Mouse (Mus musculus) spleen, postnatal 36 days (tissue): ENCODE measurements around the gene Gm4756.
"Not testable (repeated sequence)": the region's sequence is repeated elsewhere in the genome, so short reads cannot be mapped to it uniquely, and the experiment has no call there.

Experiments
- DNase-seq, 2 experiments: peaks; one replicate each; pipeline ENCODE4 v3.0.0; 2022; ENCODE audit warnings: low spot score in 2 of 2, mixed read lengths in 1 of 2

Gm4756 gene

DNA sequence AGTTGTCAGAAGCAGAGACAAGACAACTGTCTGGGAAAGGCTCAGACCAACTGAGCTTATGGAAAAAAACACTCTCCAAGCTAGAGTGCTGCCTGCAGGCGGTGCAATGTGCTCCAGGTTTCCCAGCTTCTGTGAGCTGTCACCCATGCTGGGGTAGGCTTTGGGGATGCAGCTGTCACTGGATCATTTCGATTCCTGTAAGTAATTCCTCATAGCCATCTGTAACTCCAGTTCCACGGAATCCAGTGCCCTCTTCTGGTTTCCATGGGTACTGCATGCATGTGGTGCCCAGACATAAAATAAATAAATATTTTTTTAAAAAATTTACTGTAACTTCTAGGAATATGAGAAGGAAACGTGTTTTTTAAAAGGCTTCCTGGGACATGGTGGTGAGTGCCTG is 5.2 kb upstream of the Gm4756 start:
- peak in 1 of 2 experiments; percentile 13 for DNase-seq

DNA sequence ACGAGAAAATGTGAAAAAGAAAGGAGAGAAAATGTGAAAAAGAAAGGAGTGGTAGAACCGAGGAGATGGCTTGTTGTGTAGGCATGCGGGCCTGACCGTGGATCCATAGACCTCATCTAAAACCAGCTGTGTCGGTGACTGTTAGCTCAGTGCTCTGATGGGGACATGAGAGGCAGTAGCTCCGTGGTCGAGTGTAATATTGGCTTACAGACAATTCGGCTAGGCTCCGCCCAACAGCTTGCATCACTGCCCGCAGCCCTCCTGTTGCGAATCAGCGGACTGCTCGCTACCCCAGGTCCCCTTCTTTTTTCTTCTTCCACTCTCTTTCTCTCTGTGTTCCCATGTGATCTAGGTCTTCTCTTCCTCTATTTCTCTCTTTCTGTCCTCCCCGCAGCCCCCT is 540 bp downstream of the Gm4756 start:
- DNase-seq = no peak

DNA sequence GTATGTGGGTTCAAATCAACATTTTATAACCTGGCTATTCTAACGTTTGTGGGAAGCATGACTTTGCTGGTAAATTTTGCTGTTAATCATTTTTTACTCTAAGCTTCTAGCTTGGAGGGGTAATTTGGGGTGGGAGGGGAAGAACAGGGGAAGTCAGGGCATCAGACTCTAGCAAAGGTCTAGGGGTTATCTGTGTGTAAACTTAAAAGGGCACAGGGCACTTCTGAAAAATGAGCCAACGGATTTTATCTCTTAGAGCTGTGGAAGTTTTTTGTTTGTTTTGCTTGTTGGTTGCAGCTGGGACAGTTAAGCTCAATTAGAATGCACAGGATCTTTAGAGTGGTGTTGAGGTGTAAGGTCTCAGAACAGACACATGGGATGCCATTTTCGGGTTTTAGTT is 11.4 kb downstream of the Gm4756 start:
- no peak for DNase-seq

DNA sequence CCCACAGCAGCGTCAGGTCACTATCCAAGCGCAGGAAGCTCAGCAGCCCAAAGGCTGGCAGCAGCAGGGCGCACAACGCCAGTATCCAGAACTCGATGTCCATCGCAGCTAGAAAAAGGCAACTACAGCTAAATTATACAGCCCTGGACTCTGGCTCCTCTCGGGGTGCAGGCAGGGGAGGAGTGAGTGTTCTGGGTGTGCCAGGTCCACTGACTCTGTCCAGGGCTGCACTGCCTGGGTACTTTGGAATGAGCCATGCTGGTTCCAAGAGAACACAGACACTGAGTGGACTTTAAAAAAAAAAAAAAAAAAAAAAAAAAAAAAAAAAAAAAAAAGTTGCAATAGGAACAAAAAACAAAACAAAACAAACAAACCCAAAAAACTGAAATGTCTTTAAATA is 20.7 kb downstream of the Gm4756 start:
- no peak for DNase-seq

DNA sequence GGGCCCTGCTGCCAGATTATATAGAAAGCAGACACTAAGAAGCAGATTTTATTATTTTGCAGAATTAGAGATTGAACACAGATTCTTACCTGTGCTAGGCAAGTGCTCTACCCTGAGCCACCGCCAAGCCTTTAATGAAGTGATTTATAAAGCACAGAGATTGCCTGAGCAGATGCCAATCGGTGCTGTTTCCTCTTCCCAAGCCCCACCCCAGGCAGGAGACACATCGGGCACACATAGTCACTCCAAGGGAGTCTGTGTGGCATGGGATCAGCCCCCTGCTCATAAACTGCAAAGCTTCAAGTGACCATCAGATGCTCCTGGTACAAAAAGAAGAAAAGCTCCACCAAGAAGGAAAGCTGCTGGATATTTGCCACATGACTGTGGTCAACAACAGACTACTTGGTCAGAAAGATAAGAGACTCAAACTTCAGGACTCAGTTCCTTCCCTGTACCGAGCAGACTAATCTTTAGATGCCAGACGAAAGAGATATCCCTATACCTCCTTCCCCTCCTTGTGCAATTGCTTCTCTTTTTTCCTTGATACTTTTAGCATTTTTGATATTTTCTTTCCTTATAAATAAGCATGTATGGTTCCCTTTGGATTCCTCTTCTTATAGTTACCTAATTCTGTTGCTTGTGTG is 26.5 kb downstream of the Gm4756 start:
- DNase-seq = no peak

DNA sequence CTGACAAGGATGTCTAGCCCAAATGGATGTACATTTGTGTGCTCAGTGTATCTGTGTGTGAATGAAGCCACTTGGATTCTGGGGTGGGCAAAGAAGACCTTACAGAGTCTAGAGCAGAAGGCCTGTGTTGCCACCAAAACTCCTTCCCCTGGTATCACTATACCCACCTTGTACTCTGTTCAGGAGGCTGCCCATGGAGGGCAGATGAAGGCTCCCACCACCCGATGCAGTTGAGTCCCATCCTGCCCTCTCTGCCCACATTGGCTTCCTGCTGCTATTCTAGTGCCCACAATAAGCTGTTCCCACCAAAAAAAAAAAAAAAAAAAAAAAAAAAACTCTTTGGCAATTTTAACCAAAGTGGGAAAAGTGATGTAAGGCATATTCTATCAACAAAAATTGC is 28.0 kb downstream of the Gm4756 start:
- DNase-seq = no peak

DNA sequence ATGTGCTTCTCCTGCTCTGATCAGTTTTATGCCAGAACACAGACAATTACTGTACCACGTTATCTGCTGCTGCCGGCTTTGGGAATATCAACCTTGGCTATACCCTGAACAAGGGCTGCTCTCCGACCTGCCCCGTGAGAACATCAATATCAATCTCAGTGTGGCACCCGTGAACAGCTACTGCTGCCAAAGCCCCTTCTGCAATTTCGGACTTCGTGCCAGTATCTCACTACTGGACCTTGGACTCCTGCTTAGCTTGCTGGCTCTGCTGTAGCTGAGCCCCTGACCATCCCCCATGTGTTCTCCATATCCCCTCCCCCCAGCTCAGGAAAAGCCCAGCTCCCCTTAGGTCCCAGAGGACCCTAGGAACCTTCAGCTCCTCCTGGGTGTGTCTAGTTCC is 28.6 kb downstream of the Gm4756 start:
- DNase-seq = no peak

DNA sequence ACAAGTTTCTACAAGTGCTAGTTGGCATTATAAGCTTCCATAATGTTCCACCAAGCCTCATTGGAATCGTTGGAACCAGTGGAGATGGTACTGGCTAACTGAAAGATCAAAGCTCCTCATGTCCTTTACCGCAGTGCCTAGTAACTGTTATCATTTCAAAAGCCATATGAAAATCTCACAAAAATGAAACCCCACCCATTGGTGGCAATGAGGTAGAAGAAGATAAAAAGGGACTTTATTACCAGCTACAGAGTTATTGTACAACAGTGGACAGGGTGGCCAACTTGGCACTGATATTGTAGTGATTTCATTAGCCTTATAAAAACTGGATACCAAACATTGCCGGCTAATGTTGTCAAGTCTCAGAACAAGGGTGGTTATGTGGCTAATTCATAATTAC is 37.4 kb downstream of the Gm4756 start:
- DNase-seq = no peak

DNA sequence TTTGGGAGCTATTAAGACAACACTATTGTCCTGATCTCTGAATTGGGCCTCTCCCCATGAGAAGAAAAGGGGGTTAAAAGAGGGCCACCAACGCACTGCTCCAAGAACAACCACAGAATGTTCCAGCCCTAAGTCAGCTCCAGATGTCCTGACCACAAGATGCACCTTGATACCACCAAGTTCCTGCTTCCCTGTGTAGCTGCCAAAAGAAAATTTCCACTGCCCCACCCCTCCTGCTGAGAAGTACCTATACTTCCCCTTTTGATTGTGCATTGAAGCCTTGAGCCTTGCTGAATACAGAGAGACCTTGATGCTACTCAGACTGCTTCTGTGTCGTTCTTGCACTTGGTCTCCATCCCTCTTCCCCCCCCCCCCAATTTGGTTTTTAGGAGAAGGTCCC is 50.7 kb downstream of the Gm4756 start:
- not testable (repeated sequence) for DNase-seq

DNA sequence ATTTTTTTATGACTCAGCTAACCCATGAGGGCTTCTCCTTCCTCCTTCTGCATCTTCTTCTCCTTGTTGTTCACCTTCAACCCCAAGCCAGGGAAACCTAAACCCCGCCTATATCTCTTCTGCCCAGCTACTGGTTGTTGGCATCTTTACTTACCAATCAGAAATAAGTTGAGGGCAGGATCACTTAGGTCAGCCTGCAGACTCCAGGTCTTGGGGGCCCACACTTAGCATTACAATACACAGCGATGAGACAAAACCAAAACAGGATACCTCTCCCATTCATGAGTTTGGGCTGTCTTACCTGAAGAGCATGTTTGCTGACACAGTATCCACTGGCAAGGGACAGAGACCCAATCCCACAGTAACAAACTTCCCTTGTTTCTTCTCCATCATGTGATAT is 55.5 kb downstream of the Gm4756 start:
- DNase-seq = no peak

DNA sequence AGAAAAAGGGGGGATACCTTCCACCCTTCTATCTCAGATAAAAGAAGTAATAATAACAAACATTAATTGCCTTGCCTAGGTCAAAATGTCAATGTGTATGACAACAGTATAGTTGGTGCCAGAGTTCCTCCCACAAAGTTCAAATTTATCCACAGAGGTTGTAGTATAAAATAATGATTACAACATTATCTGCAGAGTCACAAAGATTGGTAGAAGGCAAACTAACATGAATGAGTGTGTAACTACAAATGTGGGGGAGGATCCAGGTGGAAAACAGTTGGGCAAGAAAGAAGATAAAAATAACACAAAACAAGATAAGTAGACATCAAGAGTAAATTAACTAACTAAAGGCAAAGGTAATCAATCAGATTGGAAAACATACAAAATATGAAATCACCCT is 56.5 kb downstream of the Gm4756 start:
- DNase-seq = no peak

DNA sequence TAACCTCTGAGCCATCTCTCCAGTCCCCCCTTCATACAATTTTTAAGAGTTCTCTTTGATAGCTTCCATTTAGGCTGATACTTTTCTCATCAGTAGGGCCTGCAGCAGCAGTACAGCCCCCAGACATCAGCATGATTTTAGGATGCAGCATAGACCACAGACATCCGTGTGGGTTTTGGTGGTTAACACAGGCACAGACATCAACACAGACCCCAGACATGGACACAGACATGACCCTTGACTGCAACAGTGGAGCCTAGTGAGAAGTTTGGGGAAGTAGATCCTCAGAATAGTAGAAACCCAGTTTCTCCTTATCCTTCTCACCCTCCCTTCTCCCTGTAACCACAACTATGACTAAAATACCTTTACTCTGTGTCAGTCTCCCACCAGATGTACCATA is 64.1 kb downstream of the Gm4756 start:
- no peak for DNase-seq

DNA sequence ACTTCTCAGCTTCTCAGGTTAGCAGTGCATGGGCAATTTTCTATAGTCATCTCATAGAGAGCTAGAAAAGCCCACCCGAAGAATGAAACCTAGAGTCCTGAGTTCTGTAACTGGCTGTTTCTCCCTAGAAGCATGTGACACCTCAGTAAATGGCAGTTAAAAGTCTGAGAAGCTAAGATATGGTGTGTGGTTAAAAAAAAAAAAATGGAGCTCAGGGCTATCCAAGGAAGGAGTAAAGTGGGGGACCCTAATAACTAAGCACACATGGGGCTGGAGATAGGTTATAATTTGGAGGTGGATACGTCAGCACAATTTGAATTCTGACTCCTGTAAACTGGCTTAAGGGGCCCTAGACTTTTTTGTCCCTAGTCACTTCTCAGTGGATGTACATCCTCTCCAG is 66.4 kb downstream of the Gm4756 start:
- DNase-seq = no peak

DNA sequence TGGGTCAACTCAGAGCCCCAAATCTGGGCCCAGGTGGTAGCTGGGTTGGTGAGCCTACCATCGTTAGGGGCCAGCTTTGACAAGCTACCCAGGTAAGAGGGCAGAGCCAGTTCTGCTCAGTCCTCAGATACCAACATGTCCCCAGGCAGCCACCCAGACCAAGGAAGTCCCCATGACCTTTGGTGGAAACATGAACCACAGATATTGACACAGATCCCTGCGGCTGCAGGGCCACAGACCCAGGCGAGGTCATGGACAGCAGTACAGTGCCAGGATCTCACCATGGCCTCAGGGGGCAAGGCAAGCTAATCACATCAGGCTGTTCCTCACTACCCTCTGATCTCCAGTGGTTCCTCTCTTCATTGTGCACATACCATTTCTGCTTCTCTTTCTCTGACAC is 67.4 kb downstream of the Gm4756 start:
- DNase-seq = no peak

DNA sequence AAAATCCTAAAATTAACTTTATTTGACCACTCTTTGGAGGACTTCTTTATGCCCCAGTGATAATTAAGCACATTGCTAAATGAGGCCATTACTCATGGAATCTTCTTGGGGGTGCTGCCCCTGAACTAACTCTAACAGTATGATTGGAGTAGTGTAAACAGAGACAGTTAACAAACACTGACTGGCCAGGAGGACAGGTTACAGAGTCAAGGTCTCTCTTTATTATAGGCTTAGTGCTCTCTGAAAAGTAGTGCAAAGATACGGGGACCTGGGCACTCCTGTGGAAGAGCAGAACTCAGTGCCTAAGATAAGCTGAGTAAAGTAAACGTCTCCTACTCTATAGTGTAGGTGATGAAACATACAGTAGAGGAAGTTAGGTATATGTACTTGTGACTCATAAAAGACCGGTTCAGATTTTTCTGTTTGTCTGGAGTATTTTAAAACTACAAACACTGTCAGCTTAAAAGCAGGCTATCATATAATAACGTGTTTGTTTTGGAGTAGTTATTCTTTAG is 85.1 kb downstream of the Gm4756 start:
- DNase-seq = no peak

DNA sequence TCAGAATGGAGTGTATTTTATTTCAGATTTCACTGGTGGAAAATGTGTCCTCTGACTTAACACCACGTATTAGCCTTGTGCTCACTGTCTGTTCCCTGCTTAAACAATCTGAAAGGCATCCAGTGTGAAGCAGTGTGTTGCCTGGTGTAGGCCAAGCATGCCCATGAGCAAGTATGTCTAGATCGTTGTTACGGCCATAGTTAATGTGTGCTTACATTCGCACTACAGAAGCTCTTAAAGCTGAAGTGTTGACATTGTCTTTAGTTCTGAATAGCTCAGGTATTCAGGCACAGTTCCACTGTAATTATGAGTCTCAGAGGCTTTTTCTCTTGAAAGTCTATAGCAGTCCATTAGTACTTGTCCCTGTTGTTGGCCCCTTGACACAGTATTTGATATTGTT is 95.1 kb downstream of the Gm4756 start:
- DNase-seq = no peak

DNA sequence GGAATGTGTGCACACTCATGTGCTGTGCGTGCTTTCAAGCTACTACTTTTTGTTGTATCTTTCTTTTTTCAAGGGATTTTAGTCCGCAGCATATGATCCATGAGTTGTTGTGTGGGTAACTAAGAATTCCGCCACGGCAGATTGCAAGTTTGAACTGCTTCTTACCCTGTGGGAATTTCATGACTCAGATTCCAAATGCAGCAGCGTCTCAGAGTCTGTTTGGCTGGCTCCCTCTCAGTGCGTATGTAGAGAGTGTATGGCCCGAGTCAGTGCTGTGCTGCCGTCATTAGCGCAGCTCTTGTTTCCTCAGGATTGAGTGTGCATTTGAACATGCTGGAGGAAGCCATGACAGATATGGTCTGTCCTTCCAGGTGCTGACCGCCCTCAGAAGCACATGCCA is 110.9 kb downstream of the Gm4756 start:
- no peak for DNase-seq

DNA sequence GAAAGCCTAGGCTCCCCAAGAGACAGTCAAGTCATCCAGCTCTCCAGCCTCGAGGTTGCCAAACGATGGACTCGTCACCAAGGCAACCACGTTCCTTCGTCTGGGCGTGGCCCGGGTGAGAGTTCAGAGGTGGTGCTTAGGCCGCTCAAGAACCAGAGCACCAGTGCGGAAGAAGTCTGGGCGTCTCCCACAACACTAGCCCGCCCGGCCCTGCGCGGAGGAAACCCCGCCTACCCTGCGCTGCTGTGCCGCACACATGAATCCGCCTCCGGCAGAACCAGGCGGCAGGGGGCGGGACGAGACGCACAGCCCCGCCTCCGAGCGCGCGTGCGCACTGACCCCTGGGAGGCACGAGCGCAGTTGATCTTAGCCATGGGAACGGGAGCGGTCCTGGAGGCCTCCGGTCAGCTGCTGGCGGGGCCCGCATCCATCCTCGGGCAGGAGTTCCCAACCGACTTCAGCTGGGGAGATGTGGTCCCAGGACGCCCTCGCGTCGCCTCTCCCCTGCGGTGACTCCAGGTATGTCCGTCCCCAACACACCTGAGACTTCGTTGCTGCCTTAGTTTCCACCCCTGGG is 113.4 kb downstream of the Gm4756 start, which contains the start of gene Pcnx4:
TSS of gene Pcnx4 (plus strand) at position 363 of the 577 bp plus-strand sequence.
- peak; percentile 93 to 94 for DNase-seq

DNA sequence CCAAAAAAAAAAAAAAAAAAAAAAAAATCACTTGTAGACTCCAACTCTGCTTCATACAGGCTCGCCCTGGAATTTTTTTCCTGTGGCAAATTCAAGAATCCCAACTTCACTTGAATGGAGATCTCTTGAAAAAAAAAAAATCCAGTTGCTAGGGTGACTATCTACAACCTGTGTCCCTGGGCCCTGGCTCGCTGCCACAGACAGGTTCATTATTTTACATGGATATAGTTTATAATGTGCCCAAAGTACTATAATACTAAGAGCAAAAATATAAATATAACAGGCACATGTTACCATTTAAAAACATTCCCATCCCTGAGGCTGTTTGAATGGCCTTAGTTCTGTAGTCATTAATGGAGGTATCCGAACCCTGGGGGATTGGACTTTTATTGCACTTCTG is 113.9 kb downstream of the Gm4756 start:
- no peak for DNase-seq

DNA sequence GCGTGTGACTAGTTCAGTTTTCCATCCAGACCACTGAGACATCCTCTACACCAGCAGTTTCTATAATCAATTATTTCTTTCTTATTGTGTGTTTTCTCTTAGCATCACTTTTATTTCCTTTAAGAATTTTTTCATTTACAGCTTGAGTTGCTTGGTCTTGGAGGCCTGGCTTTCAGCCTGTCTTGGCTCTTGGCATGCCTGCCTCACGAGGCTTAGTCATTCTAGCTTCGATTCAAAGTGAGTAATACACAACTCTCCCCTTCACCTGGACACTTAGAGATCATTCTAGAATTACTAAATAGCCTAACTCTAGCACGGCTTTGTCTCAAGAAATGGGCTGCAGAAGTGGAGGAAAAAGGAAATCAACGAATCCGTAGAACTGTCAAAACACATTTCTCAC is 115.5 kb downstream of the Gm4756 start:
- no peak for DNase-seq

DNA sequence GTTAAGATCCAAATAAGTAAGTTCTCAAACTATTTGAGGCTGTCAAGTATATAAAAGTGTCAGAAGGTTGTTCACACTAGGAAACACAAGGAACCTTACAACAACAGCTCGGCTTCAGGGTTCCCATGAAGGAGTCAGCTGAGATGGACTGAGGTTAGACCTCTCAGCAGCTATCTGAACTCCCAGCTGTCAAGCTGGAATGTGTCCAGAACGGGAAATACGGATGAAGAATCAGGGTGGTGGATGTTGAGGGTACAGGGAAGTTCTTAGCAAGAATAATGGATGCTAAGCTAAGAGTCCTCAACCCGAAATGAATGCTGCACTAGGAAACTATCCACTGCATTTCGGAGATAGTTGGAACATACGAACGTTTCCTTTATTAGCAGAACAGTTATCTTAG is 117.2 kb downstream of the Gm4756 start:
- no peak for DNase-seq
